Mouse (Mus musculus): Measurements from ENCODE around the gene Crybg3. TPM values are rescaled to one million over a fixed set of nuclear protein-coding genes. Genes with fewer than 3 reads are reported as not detected.

Gene Crybg3
- polyA plus RNA-seq, 1 experiment from 2014 or later, result 23.3 TPM

- Histone ChIP-seq H3K4me3 (ENCODE audit: inconsistent target) (no peak overlapping the region), H3K36me3 (ENCODE audit: inconsistent target) (no peaks in the 10 kb centered on the region), H3K79me2 (ENCODE audit: inconsistent target) (peaks cover 100% of the 10 kb centered on the region), H3K27ac (no peak overlapping the region)
- WGBS (ENCODE audit: missing documents), result 92% methylated on average over 3 of the region's 3 CpGs
Measured at GRCm38 (mm10) chr16:59594714-59595113, 6.1 kb downstream of the Crybg3 start.

GRCm38 (mm10) chr16:59590790-59591189 is 10.0 kb downstream of the Crybg3 start:
- Histone ChIP-seq H3K36me3 (ENCODE audit: inconsistent target) (no peaks in the 10 kb centered on the region), H3K79me2 (ENCODE audit: inconsistent target) (peaks cover 100% of the 10 kb centered on the region), H3K4me3 (ENCODE audit: inconsistent target) (no peak overlapping the region), H3K27ac (no peak overlapping the region)
- WGBS (ENCODE audit: missing documents), result 86% methylated on average over 6 of the region's 6 CpGs

- no peak overlapping the region for H3K4me3 ChIP-seq (ENCODE audit: inconsistent target)
- no peak overlapping the region for H3K27ac ChIP-seq
- no peaks in the 10 kb centered on the region for H3K36me3 ChIP-seq (ENCODE audit: inconsistent target)
- H3K79me2 ChIP-seq (ENCODE audit: inconsistent target), result peaks cover 82% of the 10 kb centered on the region
- WGBS (ENCODE audit: missing documents), result 95% methylated on average over 13 of the region's 13 CpGs
Measured at GRCm38 (mm10) chr16:59588351-59589025, 12.3 kb downstream of the Crybg3 start.

GRCm38 (mm10) chr16:59587816-59588215 is 13.0 kb downstream of the Crybg3 start:
- 96% methylated on average over 10 of the region's 10 CpGs for WGBS (ENCODE audit: missing documents)
- Histone ChIP-seq H3K27ac (no peak overlapping the region), H3K4me3 (ENCODE audit: inconsistent target) (no peak overlapping the region)

GRCm38 (mm10) chr16:59586911-59587310 is 13.9 kb downstream of the Crybg3 start:
- H3K36me3 ChIP-seq (ENCODE audit: inconsistent target), result no peaks in the 10 kb centered on the region

More at GRCm38 (mm10) chr16:59587816-59588215, 13.0 kb downstream of the Crybg3 start:
- Histone ChIP-seq H3K36me3 (ENCODE audit: inconsistent target) (no peaks in the 10 kb centered on the region), H3K79me2 (ENCODE audit: inconsistent target) (peaks cover 75% of the 10 kb centered on the region)

GRCm38 (mm10) chr16:59586276-59586675 is 14.5 kb downstream of the Crybg3 start:
- peaks cover 75% of the 10 kb centered on the region for H3K79me2 ChIP-seq (ENCODE audit: inconsistent target)
- no peak overlapping the region for H3K4me3 ChIP-seq (ENCODE audit: inconsistent target)
- WGBS (ENCODE audit: missing documents), result 62% methylated on average over 6 of the region's 6 CpGs
- H3K36me3 ChIP-seq (ENCODE audit: inconsistent target), result no peaks in the 10 kb centered on the region
- no peak overlapping the region for H3K27ac ChIP-seq

More at GRCm38 (mm10) chr16:59586911-59587310, 13.9 kb downstream of the Crybg3 start:
- H3K27ac ChIP-seq, result no peak overlapping the region
- WGBS (ENCODE audit: missing documents), result 95% methylated on average over 8 of the region's 8 CpGs
- no peak overlapping the region for H3K4me3 ChIP-seq (ENCODE audit: inconsistent target)
- H3K79me2 ChIP-seq (ENCODE audit: inconsistent target), result peaks cover 75% of the 10 kb centered on the region

- WGBS (ENCODE audit: missing documents), result 96% methylated on average over 4 of the region's 4 CpGs
Measured at GRCm38 (mm10) chr16:59585706-59586244, 15.0 kb downstream of the Crybg3 start.

GRCm38 (mm10) chr16:59583515-59583914 is 17.3 kb downstream of the Crybg3 start:
- WGBS (ENCODE audit: missing documents), result 49% methylated on average over 5 of the region's 5 CpGs
- H3K36me3 ChIP-seq (ENCODE audit: inconsistent target), result no peaks in the 10 kb centered on the region
- H3K79me2 ChIP-seq (ENCODE audit: inconsistent target), result peaks cover 69% of the 10 kb centered on the region
- no peak overlapping the region for H3K27ac ChIP-seq
- no peak overlapping the region for H3K4me3 ChIP-seq (ENCODE audit: inconsistent target)

More at GRCm38 (mm10) chr16:59585706-59586244, 15.0 kb downstream of the Crybg3 start:
- no peak overlapping the region for H3K4me3 ChIP-seq (ENCODE audit: inconsistent target)
- peaks cover 75% of the 10 kb centered on the region for H3K79me2 ChIP-seq (ENCODE audit: inconsistent target)
- H3K36me3 ChIP-seq (ENCODE audit: inconsistent target), result no peaks in the 10 kb centered on the region
- no peak overlapping the region for H3K27ac ChIP-seq

- WGBS (ENCODE audit: missing documents), result 59% methylated on average over 8 of the region's 8 CpGs
- no peaks in the 10 kb centered on the region for H3K36me3 ChIP-seq (ENCODE audit: inconsistent target)
Measured at GRCm38 (mm10) chr16:59579237-59579636, 21.5 kb downstream of the Crybg3 start.

GRCm38 (mm10) chr16:59573961-59574360 is 26.8 kb downstream of the Crybg3 start:
- H3K4me3 ChIP-seq (ENCODE audit: inconsistent target), result no peak overlapping the region
- H3K79me2 ChIP-seq (ENCODE audit: inconsistent target), result peaks cover 30% of the 10 kb centered on the region; the same call in 1 of the 2 replicates
- no peaks in the 10 kb centered on the region for H3K36me3 ChIP-seq (ENCODE audit: inconsistent target)
- H3K27ac ChIP-seq, result no peak overlapping the region
- WGBS (ENCODE audit: missing documents), result 93% methylated on average over 11 of the region's 11 CpGs

More at GRCm38 (mm10) chr16:59579237-59579636, 21.5 kb downstream of the Crybg3 start:
- Histone ChIP-seq H3K27ac (no peak overlapping the region), H3K79me2 (ENCODE audit: inconsistent target) (peaks cover 46% of the 10 kb centered on the region), H3K4me3 (ENCODE audit: inconsistent target) (no peak overlapping the region)

- peaks cover 26% of the 10 kb centered on the region; the same call in 1 of the 2 replicates for H3K79me2 ChIP-seq (ENCODE audit: inconsistent target)
Measured at GRCm38 (mm10) chr16:59572685-59573084, 28.1 kb downstream of the Crybg3 start.

GRCm38 (mm10) chr16:59570807-59571206 is 30.0 kb downstream of the Crybg3 start:
- Histone ChIP-seq H3K27ac (no peak overlapping the region), H3K4me3 (ENCODE audit: inconsistent target) (no peak overlapping the region), H3K36me3 (ENCODE audit: inconsistent target) (no peaks in the 10 kb centered on the region), H3K79me2 (ENCODE audit: inconsistent target) (peaks cover 40% of the 10 kb centered on the region; the same call in 1 of the 2 replicates)
- 89% methylated on average over 8 of the region's 8 CpGs for whole genome bisulfite sequencing (ENCODE audit: missing documents)

More at GRCm38 (mm10) chr16:59572685-59573084, 28.1 kb downstream of the Crybg3 start:
- H3K36me3 ChIP-seq (ENCODE audit: inconsistent target), result no peaks in the 10 kb centered on the region
- H3K4me3 ChIP-seq (ENCODE audit: inconsistent target), result no peak overlapping the region
- WGBS (ENCODE audit: missing documents), result 94% methylated on average over 3 of the region's 3 CpGs
- no peak overlapping the region for H3K27ac ChIP-seq

- Histone ChIP-seq H3K4me3 (ENCODE audit: inconsistent target) (no peak overlapping the region), H3K36me3 (ENCODE audit: inconsistent target) (0 out of 2 replicates have a peak, but pooled peaks cover 5% of the 10 kb centered on the region), H3K79me2 (ENCODE audit: inconsistent target) (peaks cover 37% of the 10 kb centered on the region; the same call in 1 of the 2 replicates), H3K27ac (no peak overlapping the region)
- WGBS (ENCODE audit: missing documents), result 91% methylated on average over 8 of the region's 8 CpGs
Measured at GRCm38 (mm10) chr16:59569837-59570236, 30.9 kb downstream of the Crybg3 start.

- Histone ChIP-seq H3K36me3 (ENCODE audit: inconsistent target) (peaks cover 9% of the 10 kb centered on the region; the same call in 1 of the 2 replicates), H3K79me2 (ENCODE audit: inconsistent target) (peaks cover 34% of the 10 kb centered on the region; the same call in 1 of the 2 replicates), H3K4me3 (ENCODE audit: inconsistent target) (no peak overlapping the region), H3K27ac (no peak overlapping the region)
- WGBS (ENCODE audit: missing documents), result 47% methylated on average over 8 of the region's 10 CpGs
Measured at GRCm38 (mm10) chr16:59567721-59568381, 32.9 kb downstream of the Crybg3 start.
